Mouse (Mus musculus) liver, embryonic 11.5 days (tissue): ENCODE data around the gene Tet3. TPM values are rescaled to one million over a fixed set of nuclear protein-coding genes. Genes with fewer than 3 reads are reported as not detected.
A peak's percentile ranks its signal among the peaks of the same experiment; 100 is the strongest.

ENCODE experiments used
- ATAC-seq: fragments of 200-750 bp; cut with Nextera tagmentation; replicated peaks from 2 replicates; pipeline ENCODE4 v1.8.0; 2017; ENCODE audit warnings: moderate number of reproducible peaks, mild to moderate bottlenecking, moderate TSS enrichment, moderate library complexity; ENCODE audit not compliant: low FRiP score
- DNase-seq: peaks from one replicate; pipeline ENCODE4 v3.0.0-alpha.2; 2017; ENCODE audit warnings: low spot score
- H3K27ac ChIP-seq: fragments of 300-500 bp; sonication (generic); 2 replicates; pipeline ENCODE4 v1.5.1; 2014; ENCODE audit warnings: mild to moderate bottlenecking, low read depth, low read length, control low read depth
- H3K27me3 ChIP-seq: fragments of 300-500 bp; sonication (generic); replicated peaks from 2 replicates; pipeline ENCODE4 v1.6.1; 2014; ENCODE audit warnings: low read length, mixed read lengths; ENCODE audit not compliant: control insufficient read depth, insufficient read depth
- H3K36me3 ChIP-seq: fragments of 300-500 bp; sonication (generic); 2 replicates; pipeline ENCODE4 v1.6.1; 2014; ENCODE audit warnings: mild to moderate bottlenecking, low read length, moderate library complexity, mixed read lengths; ENCODE audit not compliant: control insufficient read depth, insufficient read depth
- H3K4me1 ChIP-seq: fragments of 300-500 bp; sonication (generic); replicated peaks from 2 replicates; pipeline ENCODE4 v1.6.1; 2014; ENCODE audit warnings: low read length, mixed read lengths; ENCODE audit not compliant: control insufficient read depth, insufficient read depth
- H3K4me2 ChIP-seq: fragments of 300-500 bp; sonication (generic); 2 replicates; pipeline ENCODE4 v1.6.1; 2014; ENCODE audit warnings: mild to moderate bottlenecking, control low read depth, moderate library complexity
- H3K4me3 ChIP-seq: fragments of 300-500 bp; sonication (generic); 2 replicates; pipeline ENCODE4 v1.5.1; 2014; ENCODE audit warnings: low read depth, low read length, control low read depth
- H3K9ac ChIP-seq: fragments of 300-500 bp; sonication (generic); 2 replicates; pipeline ENCODE4 v1.6.1; 2014; ENCODE audit warnings: low read depth, low read length, control low read depth
- H3K9me3 ChIP-seq: fragments of 300-500 bp; sonication (generic); 2 replicates; pipeline ENCODE4 v1.6.1; 2016; ENCODE audit warnings: low read length, inconsistent platforms, mixed read lengths; ENCODE audit not compliant: control insufficient read depth
- WGBS: fragments of 180-500 bp; shearing (Covaris S2); extraction: QIAGEN DNeasy Blood & Tissue Kit; methylation state at CpG from one replicate; pipeline ENCODE4 v1.1.7; 2014; 5-methylcytosine and 5-hydroxymethylcytosine counted together
- polyA plus RNA-seq: library from polyadenylated mRNA; unstranded; fragments of >200 nt; fragmentation: Nextera tagmentation; extraction: Ambion mirVana; gene quantifications from 2 replicates; pipeline ENCODE4 v1.2.1, GENCODE M21; 2014

The Tet3 gene
- polyA plus RNA-seq, 1 experiment from 2014 or later = 22.0 TPM

- no peak overlapping the region for H3K4me2 ChIP-seq
- no peak overlapping the region for H3K9ac ChIP-seq
- DNase-seq = no peak
- no peaks in the 10 kb centered on the region for H3K27me3 ChIP-seq
- peaks cover 37% of the 10 kb centered on the region for H3K4me1 ChIP-seq
- no peak overlapping the region for H3K4me3 ChIP-seq
- H3K9me3 ChIP-seq = no peaks in the 10 kb centered on the region
- peaks cover 2% of the 10 kb centered on the region; the same call in 1 of the 2 replicates for H3K36me3 ChIP-seq
- WGBS = 86% methylated on average over 2 of the region's 2 CpGs
- no peak for ATAC-seq
- no peak overlapping the region for H3K27ac ChIP-seq
Observed at GRCm38 (mm10) chr6:83417104-83417502, 41.8 kb downstream of the Tet3 start.

GRCm38 (mm10) chr6:83416261-83417103 is 42.4 kb downstream of the Tet3 start:
- DNase-seq = no peak
- 77% methylated on average over 3 of the region's 3 CpGs for WGBS
- Histone ChIP-seq H3K36me3 (peaks cover 2% of the 10 kb centered on the region; the same call in 1 of the 2 replicates), H3K27me3 (no peaks in the 10 kb centered on the region), H3K4me1 (peaks cover 43% of the 10 kb centered on the region), H3K9me3 (no peaks in the 10 kb centered on the region), H3K27ac (no peak overlapping the region), H3K9ac (no peak overlapping the region), H3K4me3 (no peak overlapping the region), H3K4me2 (no peak overlapping the region)
- ATAC-seq = no peak

DNA sequence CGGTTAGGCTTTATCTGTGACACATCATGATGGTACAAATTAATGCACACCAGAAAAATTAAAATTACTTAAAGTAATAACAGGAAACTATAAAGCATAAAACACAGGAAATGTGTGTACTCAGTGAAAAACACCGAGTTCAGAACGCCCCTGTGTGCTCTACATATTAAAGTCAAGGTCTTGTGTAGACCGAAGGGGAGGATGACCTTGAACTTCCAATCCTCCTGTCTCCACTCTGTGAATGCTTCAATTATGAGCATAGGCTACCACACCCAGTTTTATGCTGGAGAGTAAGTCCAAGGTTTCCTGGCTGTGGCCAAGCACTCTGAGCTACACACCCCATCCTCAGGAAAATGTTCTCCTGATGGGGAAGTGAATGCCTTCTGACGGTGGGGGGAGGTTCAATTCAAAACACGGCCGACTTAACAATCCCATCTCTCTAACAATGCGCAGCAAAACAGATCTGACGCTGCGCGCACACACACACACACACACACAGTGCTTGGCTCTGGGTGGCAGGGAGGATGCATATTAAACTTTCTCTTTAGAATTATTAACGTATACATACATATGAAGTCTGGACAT is 43.4 kb downstream of the Tet3 start:
- no peak for ATAC-seq
- 79% methylated on average over 12 of the region's 12 CpGs for WGBS
- Histone ChIP-seq H3K9me3 (no peaks in the 10 kb centered on the region), H3K27ac (no peak overlapping the region), H3K36me3 (peaks cover 2% of the 10 kb centered on the region; the same call in 1 of the 2 replicates), H3K4me2 (no peak overlapping the region), H3K4me1 (peaks cover 53% of the 10 kb centered on the region), H3K4me3 (no peak overlapping the region), H3K9ac (no peak overlapping the region), H3K27me3 (no peaks in the 10 kb centered on the region)
- no peak for DNase-seq

DNA sequence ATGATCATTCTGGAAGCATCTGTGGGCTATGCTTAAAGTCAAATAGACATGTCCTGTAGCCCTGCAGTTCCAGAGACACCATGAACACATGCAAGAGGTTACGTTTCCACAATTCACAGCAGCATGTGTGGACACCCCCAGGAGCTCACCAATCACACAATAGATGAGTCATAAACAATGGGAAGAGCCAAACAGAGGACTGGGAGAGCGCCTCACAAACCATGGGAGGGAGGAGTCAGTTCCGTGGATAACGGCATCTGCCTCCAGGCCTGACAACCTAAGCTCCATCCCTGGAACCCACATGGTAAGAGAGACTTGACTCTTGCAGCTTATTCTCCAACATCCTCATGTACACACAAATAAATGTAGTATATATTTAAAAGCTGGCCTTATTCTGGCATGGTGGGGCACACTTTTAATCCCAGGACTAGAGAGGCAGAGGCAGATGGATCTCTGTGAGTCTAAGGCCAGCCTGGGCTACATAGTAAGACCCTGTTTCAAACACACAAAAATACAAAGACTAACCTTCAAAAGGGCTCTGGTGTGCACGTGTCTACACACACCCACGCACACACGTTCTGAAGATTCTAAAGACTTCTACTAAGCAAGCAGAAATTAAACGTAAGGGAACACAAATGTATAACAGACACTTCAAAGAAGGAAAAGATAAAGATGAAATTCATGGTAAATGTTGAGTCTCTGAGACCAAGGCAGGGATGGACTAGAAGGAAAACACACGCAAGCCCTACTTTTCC is 44.1 kb downstream of the Tet3 start:
- H3K27ac ChIP-seq = no peak overlapping the region
- H3K9ac ChIP-seq = no peak overlapping the region
- H3K36me3 ChIP-seq = peaks cover 2% of the 10 kb centered on the region; the same call in 1 of the 2 replicates
- ATAC-seq (no peak), DNase-seq (no peak)
- H3K9me3 ChIP-seq = no peaks in the 10 kb centered on the region
- H3K27me3 ChIP-seq = no peaks in the 10 kb centered on the region
- H3K4me3 ChIP-seq = no peak overlapping the region
- peaks cover 60% of the 10 kb centered on the region for H3K4me1 ChIP-seq
- 91% methylated on average over 9 of the region's 9 CpGs for WGBS
- no peak overlapping the region for H3K4me2 ChIP-seq

DNA sequence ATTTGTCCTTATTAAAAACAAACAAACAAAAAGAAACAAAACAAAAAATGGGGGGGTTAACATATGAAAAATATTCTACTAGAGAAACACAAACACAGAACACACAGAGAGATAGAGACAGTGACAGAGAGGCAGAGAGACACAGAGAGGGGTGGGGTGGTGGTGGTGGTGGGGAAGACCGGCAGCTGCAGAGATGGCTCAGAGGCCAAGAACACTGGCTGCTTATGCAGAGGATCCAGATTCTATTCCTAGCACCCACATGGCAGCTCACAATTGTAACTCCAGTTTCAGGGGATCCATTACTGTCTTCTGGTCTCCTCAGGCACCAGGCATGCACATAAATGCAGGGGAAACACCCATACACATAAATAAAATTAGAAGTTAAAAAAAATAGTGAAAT is 45.2 kb downstream of the Tet3 start:
- H3K9ac ChIP-seq = no peak overlapping the region
- 59% methylated on average over 1 of the region's 1 CpGs for WGBS
- no peaks in the 10 kb centered on the region for H3K27me3 ChIP-seq
- DNase-seq (no peak), ATAC-seq (no peak)
- H3K27ac ChIP-seq = no peak overlapping the region
- no peak overlapping the region for H3K4me3 ChIP-seq
- H3K4me1 ChIP-seq = peaks cover 66% of the 10 kb centered on the region
- no peak overlapping the region for H3K4me2 ChIP-seq
- H3K9me3 ChIP-seq = no peaks in the 10 kb centered on the region
- no peaks in the 10 kb centered on the region; the same call in 1 of the 2 replicates for H3K36me3 ChIP-seq

DNA sequence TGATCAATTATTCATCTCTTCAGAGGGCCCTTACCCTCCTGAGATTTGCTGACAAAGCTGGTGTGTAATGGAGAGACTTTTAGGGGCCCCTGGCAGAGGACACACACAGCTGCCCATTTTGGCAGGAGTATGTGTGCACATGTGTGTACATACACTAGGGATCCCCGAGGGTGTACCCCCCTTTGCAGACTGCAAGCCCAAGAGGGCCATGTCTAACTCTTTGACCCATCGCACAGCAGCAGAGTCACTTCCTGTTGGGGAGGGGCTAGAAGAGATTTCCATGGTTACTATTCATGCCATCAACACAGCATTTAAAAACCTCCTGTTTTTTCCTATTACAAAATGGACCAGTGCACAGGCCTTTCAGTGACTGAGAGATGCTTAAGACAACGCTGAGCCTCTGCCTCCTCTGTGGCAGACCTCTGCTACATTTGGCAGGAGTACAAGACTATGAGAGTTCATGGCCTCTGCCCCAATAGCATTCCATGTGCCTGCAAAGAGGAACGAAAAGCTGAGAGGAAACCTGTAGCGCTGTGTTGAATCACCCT is 46.0 kb downstream of the Tet3 start:
- 62% methylated on average over 5 of the region's 5 CpGs for WGBS
- ATAC-seq = peak; percentile 34; the same call in 1 of the 2 replicates

GRCm38 (mm10) chr6:83412362-83412853 is 46.5 kb downstream of the Tet3 start:
- no peaks in the 10 kb centered on the region for H3K9me3 ChIP-seq
- no peak overlapping the region for H3K4me2 ChIP-seq
- H3K9ac ChIP-seq = no peak overlapping the region
- H3K27ac ChIP-seq = peak overlapping the region; percentile 19; the same call in 1 of the 2 replicates
- ATAC-seq (0 out of 2 replicates have a peak, but pooled peaks have one; percentile 15), DNase-seq (no peak)
- no peak overlapping the region for H3K4me3 ChIP-seq
- no peaks in the 10 kb centered on the region; the same call in 1 of the 2 replicates for H3K36me3 ChIP-seq
- no peaks in the 10 kb centered on the region for H3K27me3 ChIP-seq
- WGBS = 90% methylated on average over 10 of the region's 10 CpGs
- H3K4me1 ChIP-seq = peaks cover 65% of the 10 kb centered on the region

More for the DNA sequence above, 46.0 kb downstream of the Tet3 start:
- Histone ChIP-seq H3K27me3 (no peaks in the 10 kb centered on the region), H3K27ac (0 out of 2 replicates have a peak overlapping the region, but pooled peaks have one; percentile 19), H3K9ac (no peak overlapping the region), H3K36me3 (no peaks in the 10 kb centered on the region; the same call in 1 of the 2 replicates), H3K9me3 (no peaks in the 10 kb centered on the region), H3K4me2 (no peak overlapping the region), H3K4me1 (peaks cover 69% of the 10 kb centered on the region), H3K4me3 (no peak overlapping the region)
- DNase-seq = no peak
